Mouse (Mus musculus) embryonic facial prominence, embryonic 14.5 days (tissue): ENCODE results near the gene Rhbdl3. TPM values are rescaled to one million over a fixed set of nuclear protein-coding genes. Genes with fewer than 3 reads are reported as not detected.

ENCODE experiments used
- ATAC-seq: fragments of 200-750 bp; cut with Nextera tagmentation; 2 replicates; pipeline ENCODE4 v1.8.0; 2017; ENCODE audit warnings: low read depth, moderate number of reproducible peaks, moderate TSS enrichment
- DNase-seq: peaks from one replicate; pipeline ENCODE4 v3.0.0-alpha.2; 2015; ENCODE audit warnings: low spot score
- H3K27ac ChIP-seq: fragments of 300-500 bp; sonication (generic); replicated peaks from 2 replicates; pipeline ENCODE4 v1.5.1; 2014; ENCODE audit warnings: low read depth, mild to moderate bottlenecking, low read length, moderate library complexity
- H3K27me3 ChIP-seq: fragments of 300-500 bp; sonication (generic); replicated peaks from 2 replicates; pipeline ENCODE4 v1.6.1; 2014; ENCODE audit warnings: low read length; ENCODE audit not compliant: control insufficient read depth, insufficient read depth
- H3K36me3 ChIP-seq: fragments of 300-500 bp; sonication (generic); 2 replicates; pipeline ENCODE4 v1.6.1; 2014; ENCODE audit warnings: low read length, mixed read lengths; ENCODE audit not compliant: control insufficient read depth, insufficient read depth
- H3K4me1 ChIP-seq: fragments of 300-500 bp; sonication (generic); 2 replicates; pipeline ENCODE4 v1.6.1; 2014; ENCODE audit warnings: antibody characterized with exemption, low read length; ENCODE audit not compliant: control insufficient read depth, insufficient read depth
- H3K4me2 ChIP-seq: fragments of 300-500 bp; sonication (generic); 2 replicates; pipeline ENCODE4 v1.6.1; 2014; ENCODE audit warnings: low read depth, mild to moderate bottlenecking, low read length, moderate library complexity, mixed read lengths
- H3K4me3 ChIP-seq: fragments of 300-500 bp; sonication (generic); 2 replicates; pipeline ENCODE4 v1.5.1; 2014; ENCODE audit warnings: low read depth, mild to moderate bottlenecking, low read length
- H3K9ac ChIP-seq: fragments of 300-500 bp; sonication (generic); 2 replicates; pipeline ENCODE4 v1.6.1; 2014; ENCODE audit warnings: low read depth, mild to moderate bottlenecking, low read length, moderate library complexity, mixed read lengths
- H3K9me3 ChIP-seq: fragments of 300-500 bp; sonication (generic); 2 replicates; pipeline ENCODE4 v1.6.1; 2016; ENCODE audit warnings: low read length; ENCODE audit not compliant: control insufficient read depth
- WGBS: fragments of 180-500 bp; shearing (Covaris S2); extraction: QIAGEN DNeasy Blood & Tissue Kit; methylation state at CpG from one replicate; pipeline ENCODE4 v1.1.7; 2014; 5-methylcytosine and 5-hydroxymethylcytosine counted together
- polyA plus RNA-seq: library from polyadenylated mRNA; unstranded; fragments of >200 nt; fragmentation: Nextera tagmentation; extraction: Ambion mirVana; gene quantifications from 2 replicates; pipeline ENCODE4 v1.2.1, GENCODE M21; 2014

Gene Rhbdl3
- polyA plus RNA-seq, 1 experiment from 2014 or later, result 4.1 TPM

DNA sequence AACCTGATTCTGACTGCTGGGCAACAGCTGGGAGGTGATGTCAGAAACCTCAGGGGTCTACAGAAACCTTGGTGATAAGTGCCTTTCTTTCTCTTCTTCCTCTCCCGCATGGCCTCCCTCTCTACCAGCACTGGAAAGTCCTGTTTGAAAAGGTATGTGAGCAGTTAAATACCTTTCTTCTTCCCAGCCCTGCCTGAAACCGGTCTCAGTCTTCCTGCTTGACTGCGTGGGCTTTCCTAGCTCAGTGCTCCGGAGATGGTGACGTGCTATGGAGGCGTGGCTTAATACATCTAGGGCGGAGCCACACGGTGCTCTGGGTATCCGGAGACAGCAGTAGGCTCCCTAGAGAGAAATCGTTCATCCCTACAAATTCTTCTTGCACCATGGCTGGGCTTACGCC lies 1.8 kb downstream of the Rhbdl3 start:
- Histone ChIP-seq H3K4me2 (peak overlapping the region; percentile 99), H3K27ac (no peak overlapping the region), H3K4me3 (peak overlapping the region; percentile 72), H3K4me1 (peaks cover 22% of the 10 kb centered on the region), H3K36me3 (no peaks in the 10 kb centered on the region), H3K27me3 (peaks cover 40% of the 10 kb centered on the region), H3K9me3 (no peaks in the 10 kb centered on the region), H3K9ac (peak overlapping the region; percentile 19; the same call in 1 of the 2 replicates)
- ATAC-seq (peak; percentile 81), DNase-seq (peak; percentile 88)
- 3% methylated on average over 11 of the region's 11 CpGs for WGBS

DNA sequence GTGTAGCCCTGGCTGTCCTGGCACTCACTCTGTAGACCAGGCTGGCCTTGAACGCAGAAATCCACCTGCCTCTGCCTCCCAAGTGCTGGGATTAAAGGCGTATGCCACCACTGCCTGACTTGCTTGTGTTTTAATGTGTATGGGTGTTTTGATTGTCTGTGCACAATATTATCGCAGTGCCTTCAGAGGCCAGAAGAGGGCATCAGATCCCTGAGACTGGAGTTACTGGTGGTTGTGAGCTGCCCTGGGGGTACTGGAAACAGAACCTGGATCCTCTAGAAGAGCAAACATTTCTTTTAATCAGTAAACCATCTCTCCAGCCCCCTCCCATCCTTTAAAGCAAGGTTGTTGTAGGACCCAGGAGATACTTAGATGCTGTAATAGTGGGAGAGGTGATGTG lies 3.0 kb downstream of the Rhbdl3 start:
- 94% methylated on average over 3 of the region's 3 CpGs for WGBS
- Histone ChIP-seq H3K4me1 (peaks cover 22% of the 10 kb centered on the region), H3K9me3 (no peaks in the 10 kb centered on the region), H3K36me3 (no peaks in the 10 kb centered on the region), H3K27me3 (peaks cover 36% of the 10 kb centered on the region), H3K4me2 (no peak overlapping the region), H3K9ac (no peak overlapping the region), H3K4me3 (no peak overlapping the region), H3K27ac (no peak overlapping the region)
- ATAC-seq, result no peak
- no peak for DNase-seq

DNA sequence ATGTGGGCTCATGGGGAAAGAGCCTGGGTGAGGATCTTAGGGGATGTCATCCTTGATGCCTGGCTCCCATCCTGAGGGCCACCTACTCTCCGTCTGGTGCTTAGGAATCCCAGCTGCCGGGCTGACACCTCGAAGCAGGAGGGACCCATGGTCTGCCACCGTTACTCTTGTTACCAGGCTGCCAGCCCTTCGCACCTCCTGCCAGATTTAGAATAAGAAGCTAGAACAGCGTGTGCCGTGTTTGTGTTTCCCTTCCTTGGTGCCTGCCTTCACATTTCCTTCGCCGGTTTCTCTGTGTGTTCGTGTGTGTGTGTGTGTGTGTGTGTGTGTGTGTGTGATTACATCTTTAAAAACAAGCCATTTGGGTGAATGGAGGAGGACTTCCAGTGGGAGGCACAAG lies 4.1 kb downstream of the Rhbdl3 start:
- no peak for ATAC-seq
- no peaks in the 10 kb centered on the region for H3K9me3 ChIP-seq
- H3K4me3 ChIP-seq, result no peak overlapping the region
- H3K9ac ChIP-seq, result no peak overlapping the region
- no peak overlapping the region for H3K27ac ChIP-seq
- H3K4me2 ChIP-seq, result no peak overlapping the region
- no peaks in the 10 kb centered on the region for H3K36me3 ChIP-seq
- peaks cover 21% of the 10 kb centered on the region for H3K4me1 ChIP-seq
- WGBS, result 77% methylated on average over 10 of the region's 10 CpGs
- H3K27me3 ChIP-seq, result peaks cover 28% of the 10 kb centered on the region
- no peak for DNase-seq

DNA sequence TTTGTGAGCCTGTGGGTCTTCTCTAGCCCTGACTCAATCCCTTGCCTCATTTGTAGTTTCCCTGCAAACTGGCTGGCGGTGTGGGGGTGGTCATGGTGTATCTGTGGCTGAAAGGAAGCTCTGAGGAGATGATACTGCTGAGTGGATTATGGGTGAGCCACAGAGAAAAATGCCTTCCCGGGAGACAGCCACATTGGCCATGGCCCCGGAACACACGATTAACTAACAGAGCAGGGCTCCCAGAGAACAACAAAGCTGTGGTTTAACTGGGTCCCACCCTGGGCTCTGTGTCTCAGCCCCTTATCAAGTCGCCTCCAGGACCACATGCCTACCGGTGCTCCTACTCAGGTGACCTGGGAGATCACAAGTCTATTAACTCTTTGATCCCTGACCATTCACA lies 7.8 kb downstream of the Rhbdl3 start:
- H3K36me3 ChIP-seq, result no peaks in the 10 kb centered on the region
- H3K4me2 ChIP-seq, result no peak overlapping the region
- 56% methylated on average over 6 of the region's 6 CpGs for WGBS
- ATAC-seq, result no peak
- no peaks in the 10 kb centered on the region for H3K27me3 ChIP-seq
- no peak for DNase-seq
- H3K27ac ChIP-seq, result no peak overlapping the region
- H3K9ac ChIP-seq, result no peak overlapping the region
- H3K4me1 ChIP-seq, result no peaks in the 10 kb centered on the region
- H3K4me3 ChIP-seq, result no peak overlapping the region
- no peaks in the 10 kb centered on the region for H3K9me3 ChIP-seq

DNA sequence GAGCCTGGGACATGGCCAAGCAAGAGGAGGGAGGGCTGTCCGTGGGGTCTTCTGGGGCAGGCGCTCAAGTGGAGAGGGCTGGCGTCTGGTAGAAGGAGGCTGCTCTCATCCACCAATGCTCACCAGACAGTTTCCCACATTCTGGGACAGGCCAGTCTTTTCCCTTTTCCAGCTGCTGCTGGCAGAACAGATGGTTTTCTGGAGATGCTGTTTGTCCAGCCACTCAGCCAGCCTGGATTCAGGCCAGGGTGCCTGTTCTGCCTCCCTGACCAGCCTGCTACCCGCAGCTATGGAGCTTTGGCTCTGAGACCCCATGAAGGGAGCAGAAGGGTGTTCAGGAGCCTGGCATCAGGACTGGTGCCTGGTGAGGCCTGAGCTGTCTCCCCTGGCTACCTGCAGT lies 10.6 kb downstream of the Rhbdl3 start:
- no peak for DNase-seq
- Histone ChIP-seq H3K27me3 (no peaks in the 10 kb centered on the region), H3K27ac (no peak overlapping the region), H3K4me3 (no peak overlapping the region), H3K36me3 (no peaks in the 10 kb centered on the region), H3K4me2 (no peak overlapping the region), H3K4me1 (no peaks in the 10 kb centered on the region), H3K9ac (no peak overlapping the region), H3K9me3 (no peaks in the 10 kb centered on the region)
- WGBS, result 51% methylated on average over 4 of the region's 4 CpGs
- no peak for ATAC-seq

DNA sequence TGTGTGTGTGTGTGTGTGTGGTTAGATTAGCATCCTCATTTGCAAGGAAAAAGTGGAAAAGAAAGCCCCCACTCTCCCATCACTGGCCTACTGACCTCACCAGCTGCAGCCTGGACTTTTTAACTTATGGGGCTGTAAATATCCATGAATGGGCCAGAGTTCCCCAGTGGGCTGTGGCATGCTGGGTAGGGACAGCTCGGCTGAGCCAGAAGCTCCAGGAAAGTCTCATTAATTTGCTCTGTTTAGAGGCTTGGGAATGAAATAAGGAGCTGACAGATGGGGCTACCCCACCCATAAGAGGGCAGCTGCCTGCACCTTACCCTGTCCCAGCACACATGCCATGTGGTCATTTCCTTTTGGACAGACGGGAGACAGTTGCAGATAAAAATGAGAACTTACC lies 11.3 kb downstream of the Rhbdl3 start:
- no peaks in the 10 kb centered on the region for H3K9me3 ChIP-seq
- no peaks in the 10 kb centered on the region for H3K27me3 ChIP-seq
- no peak overlapping the region for H3K4me2 ChIP-seq
- ATAC-seq, result no peak
- no peak overlapping the region for H3K27ac ChIP-seq
- DNase-seq, result no peak
- H3K4me3 ChIP-seq, result no peak overlapping the region
- H3K9ac ChIP-seq, result no peak overlapping the region
- H3K4me1 ChIP-seq, result no peaks in the 10 kb centered on the region
- H3K36me3 ChIP-seq, result no peaks in the 10 kb centered on the region
- 36% methylated on average over 2 of the region's 2 CpGs for WGBS

DNA sequence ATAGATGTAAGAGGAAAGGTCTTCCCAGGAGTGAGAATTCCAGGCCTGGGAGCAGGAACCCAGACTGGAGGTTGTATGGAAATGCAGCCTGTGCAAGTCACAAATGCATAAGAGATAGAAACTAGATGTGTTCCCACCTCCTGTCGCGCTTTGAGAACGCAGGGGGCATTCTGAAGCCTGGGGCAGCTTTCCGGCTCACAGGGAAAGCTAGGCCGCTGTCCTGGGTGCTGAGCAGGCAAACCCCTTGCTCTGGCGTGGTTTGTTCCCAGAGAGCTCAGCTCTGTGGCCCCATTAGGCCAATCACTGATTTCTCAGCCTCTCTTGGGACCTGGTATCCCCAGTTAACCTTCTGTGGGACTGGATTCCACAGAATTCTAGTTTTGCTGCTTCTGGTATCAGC lies 11.9 kb downstream of the Rhbdl3 start:
- no peak for ATAC-seq
- WGBS, result 2% methylated on average over 6 of the region's 6 CpGs
- no peak overlapping the region for H3K27ac ChIP-seq
- no peaks in the 10 kb centered on the region for H3K27me3 ChIP-seq
- DNase-seq, result no peak
- no peaks in the 10 kb centered on the region for H3K36me3 ChIP-seq
- H3K9ac ChIP-seq, result no peak overlapping the region
- no peak overlapping the region for H3K4me2 ChIP-seq
- no peak overlapping the region for H3K4me3 ChIP-seq
- no peaks in the 10 kb centered on the region for H3K4me1 ChIP-seq
- H3K9me3 ChIP-seq, result no peaks in the 10 kb centered on the region

DNA sequence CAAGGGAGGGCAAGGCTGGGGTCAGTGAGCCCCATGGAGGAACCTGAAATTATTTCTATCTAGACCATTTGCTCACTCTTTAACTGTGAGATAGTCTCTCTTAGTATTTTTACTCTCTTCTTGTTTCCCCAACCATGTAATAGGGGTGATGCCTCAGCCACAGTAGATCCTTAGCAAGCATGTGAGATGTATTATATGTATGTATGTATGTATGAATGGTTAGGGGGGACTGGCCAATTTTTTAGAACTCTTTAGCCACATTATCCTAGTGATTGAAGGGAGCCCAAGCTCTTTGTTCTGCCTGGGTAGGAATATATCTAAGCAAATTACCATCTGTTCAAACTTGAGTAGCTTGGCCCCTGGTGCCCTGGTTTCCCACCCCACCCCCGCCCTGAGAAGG lies 12.8 kb downstream of the Rhbdl3 start:
- Histone ChIP-seq H3K9me3 (no peaks in the 10 kb centered on the region), H3K27me3 (no peaks in the 10 kb centered on the region), H3K27ac (no peak overlapping the region), H3K36me3 (no peaks in the 10 kb centered on the region), H3K4me2 (no peak overlapping the region), H3K9ac (no peak overlapping the region), H3K4me1 (no peaks in the 10 kb centered on the region), H3K4me3 (no peak overlapping the region)
- 68% methylated on average over 1 of the region's 1 CpGs for WGBS
- ATAC-seq (no peak), DNase-seq (no peak)

DNA sequence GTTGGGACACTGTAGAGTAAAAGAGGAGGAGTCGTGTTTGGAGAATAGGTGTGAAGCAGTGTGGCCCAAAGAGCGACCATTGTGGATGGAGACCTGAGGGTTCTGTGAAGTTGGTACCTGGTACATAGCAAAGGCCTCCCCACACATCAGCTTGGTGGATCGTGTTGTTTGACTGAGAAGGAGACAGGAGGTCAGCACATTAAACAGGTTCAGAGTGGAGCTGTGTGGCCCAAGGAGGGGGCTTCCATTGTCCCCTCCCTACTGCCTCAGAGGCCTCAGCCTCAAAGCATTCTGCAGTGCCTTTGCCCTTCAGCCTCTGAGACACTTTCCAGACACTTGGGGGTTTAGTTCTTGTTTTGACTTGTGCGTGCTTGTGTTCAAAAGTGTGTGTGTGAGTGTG lies 13.2 kb downstream of the Rhbdl3 start:
- Histone ChIP-seq H3K4me1 (no peaks in the 10 kb centered on the region), H3K27ac (no peak overlapping the region), H3K27me3 (no peaks in the 10 kb centered on the region), H3K4me2 (no peak overlapping the region), H3K4me3 (no peak overlapping the region), H3K9me3 (no peaks in the 10 kb centered on the region), H3K9ac (no peak overlapping the region), H3K36me3 (no peaks in the 10 kb centered on the region)
- DNase-seq, result no peak
- no peak for ATAC-seq
- WGBS, result 84% methylated on average over 4 of the region's 4 CpGs
